Mouse (Mus musculus) small intestine, adult 2 months (tissue): ENCODE data around the gene Atp6v0b.

Experiments
- CTCF ChIP-seq: fragments of 200-500 bp; IDR thresholded peaks from 2 replicates; pipeline ENCODE4 v1.5.1; 2012; ENCODE audit warnings: low read depth, mild to moderate bottlenecking, control low read depth, inconsistent platforms, low read length, moderate library complexity, mixed read lengths; ENCODE audit not compliant: insufficient replicate concordance, insufficient read length; ENCODE audit errors: extremely low read depth
- POLR2A ChIP-seq: fragments of 200-500 bp; IDR thresholded peaks from 2 replicates; pipeline ENCODE4 v1.6.1; 2012; ENCODE audit warnings: low read depth, mild to moderate bottlenecking, control low read depth, inconsistent platforms, low read length, moderate library complexity

DNA sequence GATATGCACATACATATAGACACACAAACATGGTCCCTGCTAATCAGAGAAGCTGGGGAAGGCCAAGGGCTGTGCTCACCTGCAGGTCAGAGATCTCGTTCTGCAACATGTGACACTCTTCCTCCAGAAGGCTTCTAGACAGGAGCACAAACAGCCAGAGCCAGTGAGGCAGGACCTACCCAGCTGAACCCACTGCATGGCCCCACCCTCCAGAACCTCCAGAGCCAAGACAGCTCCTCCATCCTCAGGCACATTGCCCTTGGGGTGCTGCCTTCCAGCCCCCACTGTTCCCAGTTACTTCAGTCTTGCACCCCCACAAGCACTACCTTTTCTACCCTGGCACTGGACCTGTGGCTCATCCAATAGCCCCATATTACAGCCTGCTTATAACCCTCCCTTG lies 16.7 kb downstream of the Atp6v0b start:
- TF ChIP-seq CTCF (no peak), POLR2A (no peak)
